Mouse (Mus musculus): ENCODE measurements around the gene Sos2. TPM values are rescaled to one million over a fixed set of nuclear protein-coding genes. Genes with fewer than 3 reads are reported as not detected.

Sos2 gene
- 10 to 100 TPM; 31.9 to 32.5 TPM for total RNA-seq (2021)
- long read RNA-seq, experiment 1, full-length matches to known transcripts: 2 of 6 reads
- long read RNA-seq, experiment 1, partial matches to known transcripts: 0 of 6 reads
- long read RNA-seq, experiment 1, other reads (novel, unspliced or antisense): 4 of 6 reads
- long read RNA-seq, experiment 2, full-length matches to known transcripts: 4 of 7 reads
- long read RNA-seq, experiment 2, partial matches to known transcripts: 1 of 7 reads
- long read RNA-seq, experiment 2, other reads (novel, unspliced or antisense): 2 of 7 reads

DNA sequence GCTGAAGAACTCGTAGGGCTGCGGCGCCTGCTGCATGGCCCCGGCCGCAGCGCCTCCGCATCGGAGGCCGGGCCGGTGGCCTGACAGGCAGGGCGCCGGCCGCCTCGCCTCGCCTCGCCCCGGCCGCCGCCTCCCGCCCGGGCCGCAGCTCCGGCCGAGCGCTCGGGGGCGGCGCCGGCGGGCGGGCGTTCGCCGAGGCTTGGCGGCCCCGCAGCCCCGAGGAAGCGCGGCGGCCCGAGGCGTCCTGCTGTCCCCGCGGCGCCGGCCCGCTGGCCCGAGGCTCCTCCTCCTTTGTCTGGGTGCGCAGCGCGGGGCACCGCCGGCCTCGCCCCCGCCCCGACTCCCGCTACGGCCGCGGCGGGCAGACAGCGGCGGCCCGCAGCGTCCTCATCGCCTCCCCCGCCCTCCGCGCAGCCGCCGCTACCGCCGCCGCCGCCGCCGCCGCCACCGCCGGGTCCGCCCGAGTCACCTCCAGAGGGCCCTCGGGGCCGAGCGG lies at the start of gene Sos2:
Gene Sos2, minus strand, starts transcription at position 287 of the 496 bp plus-strand sequence.
- peak; percentile 39 to 41 for DNase-seq (ENCODE audit: low spot score in 2 of 2)

DNA sequence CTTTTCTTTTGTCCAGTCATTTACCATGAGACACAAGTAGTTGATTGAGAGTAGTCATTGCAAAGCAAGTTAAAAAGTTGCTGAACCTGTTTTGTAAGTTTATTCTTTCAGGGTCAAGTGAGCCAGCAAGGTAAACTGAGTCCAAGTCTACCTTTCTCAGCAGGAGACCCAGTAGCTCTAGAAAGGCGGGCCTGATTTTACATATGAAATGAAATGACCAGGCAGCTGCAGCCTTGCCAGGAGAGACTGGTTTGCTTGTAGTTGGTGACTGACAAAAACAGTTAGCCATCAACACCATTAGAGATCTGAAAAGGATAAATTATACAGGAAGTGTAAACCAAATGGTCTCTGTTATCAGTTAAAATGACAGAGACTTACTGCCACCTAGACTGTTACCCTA lies 48.7 kb upstream of the Sos2 start:
- no peak for DNase-seq (ENCODE audit: low spot score in 2 of 2)

DNA sequence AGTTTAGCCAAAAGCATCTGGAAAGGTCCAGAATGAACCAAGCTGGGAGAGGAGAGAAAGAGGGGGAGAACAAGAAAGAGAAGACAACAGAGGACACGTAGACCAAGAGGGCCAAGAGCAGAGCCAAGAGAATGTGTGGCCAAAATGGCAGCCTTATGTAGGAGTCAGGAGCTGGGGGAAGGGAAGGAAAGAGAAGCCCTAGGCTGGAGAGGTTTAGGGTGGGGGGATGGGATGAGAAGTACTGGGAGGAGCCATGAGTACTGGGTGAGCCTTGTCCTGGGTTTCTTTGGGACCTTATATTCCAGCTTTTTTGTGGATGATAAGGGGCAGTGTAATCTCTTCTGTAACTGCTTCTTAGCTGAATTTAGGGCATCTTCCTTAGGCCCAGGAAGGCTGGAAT lies 47.6 kb upstream of the Sos2 start:
- no peak for DNase-seq (ENCODE audit: low spot score in 2 of 2)

DNA sequence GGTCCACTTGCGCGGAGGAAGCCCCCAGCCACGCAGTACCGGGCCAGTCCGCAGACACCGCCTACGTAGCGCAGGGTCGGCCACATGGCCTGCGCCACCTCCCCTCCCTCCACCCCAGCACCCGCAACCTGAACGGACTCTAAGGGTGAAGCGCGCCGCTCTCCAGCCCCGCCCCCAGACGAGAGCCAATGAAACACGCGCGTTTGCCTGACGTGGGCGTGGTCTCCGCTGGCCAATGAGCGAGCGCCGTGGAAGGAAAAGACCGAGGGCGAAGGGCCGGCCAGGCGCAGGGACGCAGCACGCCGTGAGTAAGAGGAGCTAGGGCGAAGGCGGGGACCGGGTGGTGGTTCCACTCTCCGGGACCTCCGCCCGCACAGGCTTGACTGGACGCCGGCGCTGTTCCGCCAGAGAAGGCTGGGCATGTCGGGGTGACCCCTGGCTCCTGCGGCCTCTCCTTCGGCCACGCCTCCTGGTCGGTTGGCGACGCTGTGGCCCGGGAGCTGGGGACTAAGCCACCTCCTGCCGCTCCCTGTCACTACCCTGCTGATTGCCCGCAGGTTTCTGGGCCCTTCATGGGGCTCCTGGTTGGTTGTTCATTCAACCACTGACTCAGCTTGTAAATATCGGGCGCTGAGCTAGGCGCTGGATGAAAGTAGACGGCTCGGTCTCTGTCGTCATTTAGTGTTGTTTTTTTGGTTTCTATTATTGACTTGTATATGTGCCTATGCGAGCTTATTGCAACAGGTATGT lies 43.2 kb upstream of the Sos2 start, which contains the start of the genes L2hgdh and Atp5s:
Gene L2hgdh, minus strand, starts transcription at position 163 of the 750 bp plus-strand sequence.
Gene Atp5s, plus strand, starts transcription at position 240 of the 750 bp plus-strand sequence.
- peak; percentile 91 to 95 for DNase-seq (ENCODE audit: low spot score in 2 of 2)

DNA sequence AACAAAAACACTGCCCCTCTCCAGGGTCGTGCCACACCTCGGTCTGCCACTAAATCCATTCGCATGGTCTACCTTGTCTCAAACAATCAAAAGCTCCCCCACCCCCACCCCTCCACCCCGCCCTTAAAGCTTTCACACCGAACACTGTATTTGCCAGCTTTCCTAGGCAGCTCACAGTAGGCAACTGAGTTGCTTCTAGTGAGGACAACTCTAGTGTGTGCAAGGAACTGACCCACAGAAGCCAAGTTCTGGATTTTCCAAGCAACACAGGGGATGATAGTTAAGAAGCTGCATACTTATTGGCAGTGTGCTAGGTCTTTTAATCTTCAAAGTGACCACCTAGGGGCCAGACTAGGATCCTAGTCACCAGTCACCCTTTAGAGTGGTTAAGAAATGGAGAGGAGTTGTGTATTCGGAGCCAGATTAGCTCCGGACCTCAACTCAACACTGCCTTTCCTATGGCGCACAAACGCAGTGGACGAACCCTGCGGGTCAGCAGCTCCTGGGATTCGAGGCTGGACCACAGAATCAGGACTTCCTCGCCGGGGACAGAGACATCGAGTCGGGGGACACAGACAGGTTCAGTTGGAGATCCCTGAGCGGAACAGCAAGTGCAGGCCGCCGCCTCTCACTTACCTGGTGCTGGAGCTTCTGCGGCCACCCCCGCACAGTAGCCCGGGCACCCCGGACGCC lies 42.5 kb upstream of the Sos2 start:
- DNase-seq (ENCODE audit: low spot score in 2 of 2): no peak

DNA sequence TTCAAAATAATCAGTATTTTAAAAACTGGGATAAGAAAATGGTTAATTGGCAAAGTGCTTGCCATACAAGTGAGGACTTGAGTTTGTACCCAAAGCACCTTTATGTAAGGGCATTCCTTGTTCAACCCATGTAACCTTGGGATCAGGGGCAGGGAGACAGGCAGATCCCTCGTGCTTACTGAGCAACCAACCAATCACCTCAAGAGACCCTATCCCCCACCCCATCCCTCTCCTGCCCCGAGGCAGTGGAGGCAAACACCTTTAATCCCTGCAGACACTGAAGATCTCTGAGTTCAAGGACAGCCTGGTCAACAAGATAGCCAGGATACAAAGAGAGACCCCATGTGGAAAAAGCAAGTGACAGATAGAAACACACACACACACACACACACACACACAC lies 41.7 kb upstream of the Sos2 start:
- DNase-seq (ENCODE audit: low spot score in 2 of 2): no peak

DNA sequence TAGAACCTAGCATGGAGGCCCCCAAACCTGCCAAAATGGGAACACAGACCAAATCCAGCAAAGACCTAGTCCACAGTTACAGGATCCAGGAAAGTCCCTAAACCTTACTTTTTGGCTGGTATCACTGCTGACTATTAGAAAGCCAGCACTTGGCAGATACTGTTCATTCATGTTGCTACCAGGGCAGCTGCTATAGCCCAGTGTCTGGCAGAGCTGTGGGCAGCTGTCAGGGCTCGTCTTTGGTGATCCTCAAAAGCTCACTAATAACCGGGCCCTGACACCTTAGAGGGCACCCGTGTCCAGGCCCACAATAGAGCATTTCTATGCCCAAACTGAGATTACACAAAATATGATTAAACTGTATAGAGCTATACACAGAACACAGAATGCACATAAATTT lies 41.2 kb upstream of the Sos2 start:
- no peak for DNase-seq (ENCODE audit: low spot score in 2 of 2)

DNA sequence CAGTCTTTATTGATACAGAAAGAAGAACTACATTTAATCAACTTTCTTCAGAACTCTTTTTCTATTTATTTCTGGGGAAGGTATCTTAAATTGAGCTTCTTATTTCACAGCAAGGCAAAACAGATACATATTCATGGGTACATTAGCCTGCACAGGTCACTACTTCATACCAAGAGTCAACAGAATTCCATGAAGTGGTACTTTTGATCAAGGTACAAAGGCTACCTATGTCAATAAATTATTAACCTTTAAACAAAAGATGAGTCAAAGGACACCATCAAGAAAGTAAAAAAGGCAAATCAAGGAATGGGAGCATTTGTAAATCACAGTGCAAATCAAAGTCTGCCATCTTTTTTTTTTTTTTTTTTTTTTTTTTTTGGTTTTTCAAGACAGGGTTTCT lies 32.0 kb upstream of the Sos2 start:
- DNase-seq (ENCODE audit: low spot score in 2 of 2): no peak

DNA sequence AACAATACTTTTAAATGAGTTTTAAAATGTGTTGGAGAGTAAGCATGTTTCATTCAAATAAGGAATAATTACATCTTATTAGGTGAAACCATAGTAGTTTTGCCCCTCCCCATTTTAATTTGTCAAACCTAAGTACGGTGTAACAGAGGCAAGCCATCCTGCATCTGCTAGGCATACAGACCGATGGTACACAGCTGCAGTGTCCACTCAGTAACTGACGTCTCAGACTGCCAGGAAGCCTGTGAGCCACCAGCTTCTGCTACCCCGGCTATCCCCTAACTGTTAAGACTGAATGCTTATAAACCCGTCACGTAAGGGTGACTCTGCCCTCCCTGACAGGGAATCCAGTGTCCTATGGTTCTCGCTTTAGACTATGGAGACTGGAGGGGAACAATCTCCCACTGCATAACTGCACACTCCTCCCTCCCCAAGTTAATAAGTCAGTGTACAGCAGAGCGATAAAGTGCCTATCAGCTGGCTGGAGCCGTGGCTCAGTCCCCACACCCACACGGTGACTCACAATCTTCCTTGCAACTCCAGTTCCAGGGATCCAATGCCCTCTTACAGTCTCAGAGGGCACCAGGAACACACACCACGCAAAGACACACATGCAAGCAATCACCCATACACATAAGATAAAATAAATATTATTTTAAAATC lies 23.3 kb upstream of the Sos2 start:
- DNase-seq (ENCODE audit: low spot score in 2 of 2): no peak

DNA sequence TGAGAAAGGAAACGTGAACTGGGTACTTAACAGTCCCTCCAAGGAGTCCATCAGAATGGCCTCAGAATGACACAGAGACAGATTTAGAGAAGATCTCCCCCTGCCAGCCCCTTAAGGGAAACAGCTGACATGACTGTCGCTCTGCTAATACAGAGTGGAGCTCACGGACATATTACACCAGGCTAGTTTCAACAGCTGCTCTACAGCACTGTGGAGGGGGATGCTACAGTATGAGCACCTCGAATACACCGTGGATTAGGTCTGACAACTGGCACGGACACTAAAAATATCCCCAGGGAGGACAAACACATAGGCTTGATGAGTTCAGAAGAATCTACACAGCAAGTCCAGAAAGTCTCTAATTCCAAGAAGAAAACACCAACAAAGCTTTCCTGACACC lies 16.7 kb upstream of the Sos2 start:
- no peak for DNase-seq (ENCODE audit: low spot score in 2 of 2)

DNA sequence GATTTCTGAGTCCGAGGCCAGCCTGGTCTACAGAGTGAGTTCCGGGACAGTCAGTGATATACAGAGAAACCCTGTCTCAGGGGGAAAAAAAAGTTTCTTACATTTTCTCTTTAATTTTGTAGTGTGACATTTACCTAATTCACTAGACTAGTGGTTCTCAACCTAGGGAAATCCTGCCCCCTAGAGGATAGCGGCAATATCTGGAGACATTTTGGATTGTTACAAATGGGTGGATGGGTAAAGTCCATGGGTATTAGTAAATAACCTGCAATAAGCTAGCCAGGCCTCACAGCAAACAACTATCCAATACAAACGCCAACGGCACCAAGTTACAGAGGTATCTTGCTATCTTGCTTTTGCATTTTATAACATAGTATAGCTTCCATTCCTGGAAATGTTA lies 15.1 kb upstream of the Sos2 start:
- peak; percentile 14 to 55 for DNase-seq (ENCODE audit: low spot score in 2 of 2)

DNA sequence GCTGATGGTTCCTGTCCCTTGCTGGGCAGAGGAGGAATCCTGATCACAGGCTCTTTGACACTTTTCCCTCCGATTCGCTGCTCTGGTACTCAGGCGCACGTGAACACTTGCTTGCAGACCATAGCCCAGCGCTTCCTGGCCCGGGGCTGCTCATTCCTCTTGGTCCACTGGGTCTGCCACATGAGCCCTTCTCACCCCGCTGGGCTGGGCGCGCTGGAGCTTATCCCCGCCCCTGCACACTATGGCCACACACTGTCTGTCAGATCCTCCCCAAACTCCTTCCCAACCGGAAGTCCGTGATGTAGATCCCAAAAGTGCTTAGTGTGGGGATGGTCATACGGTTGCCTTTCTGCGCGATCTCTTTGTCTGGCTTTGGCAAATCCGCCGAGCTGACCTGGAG lies 11.8 kb upstream of the Sos2 start:
- no peak for DNase-seq (ENCODE audit: low spot score in 2 of 2)

DNA sequence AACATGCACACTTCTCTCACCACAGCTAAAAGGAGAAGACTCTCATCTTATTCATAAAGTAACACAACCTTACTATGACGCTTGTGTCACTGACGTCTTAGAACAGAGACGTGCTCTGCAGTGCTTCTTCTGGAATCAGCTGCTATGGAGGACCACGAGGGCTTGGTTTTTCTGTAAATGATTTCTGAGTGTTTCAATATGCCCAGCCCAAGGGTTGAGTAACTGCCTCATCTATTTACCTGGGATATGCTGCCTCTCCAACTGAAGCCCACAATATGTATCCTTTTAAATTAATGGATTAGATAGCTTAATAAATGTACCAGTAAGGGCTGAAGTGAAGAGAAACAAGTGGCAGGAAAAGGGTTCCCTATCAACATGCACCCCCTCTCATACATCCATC lies 9.1 kb upstream of the Sos2 start:
- no peak for DNase-seq (ENCODE audit: low spot score in 2 of 2)

DNA sequence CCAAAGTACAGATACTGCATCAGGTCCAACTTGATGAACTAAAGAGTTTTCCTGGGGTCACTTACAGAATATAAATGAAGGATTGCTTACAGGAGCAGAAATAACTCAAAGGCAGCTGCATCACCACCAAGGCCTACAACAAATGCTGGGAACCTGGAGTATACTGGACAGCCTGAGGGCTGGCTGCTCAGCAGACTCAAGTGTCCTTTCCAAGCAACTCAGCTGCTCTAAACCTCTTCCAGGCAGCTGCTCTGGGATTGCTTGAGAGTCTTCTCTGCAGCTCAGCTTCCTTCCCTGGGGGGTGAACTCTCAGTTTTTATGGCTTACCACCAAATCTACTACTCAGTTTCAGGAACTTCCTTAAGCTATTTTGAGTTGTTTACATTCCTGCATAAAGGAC lies 7.4 kb upstream of the Sos2 start:
- DNase-seq (ENCODE audit: low spot score in 2 of 2): no peak

DNA sequence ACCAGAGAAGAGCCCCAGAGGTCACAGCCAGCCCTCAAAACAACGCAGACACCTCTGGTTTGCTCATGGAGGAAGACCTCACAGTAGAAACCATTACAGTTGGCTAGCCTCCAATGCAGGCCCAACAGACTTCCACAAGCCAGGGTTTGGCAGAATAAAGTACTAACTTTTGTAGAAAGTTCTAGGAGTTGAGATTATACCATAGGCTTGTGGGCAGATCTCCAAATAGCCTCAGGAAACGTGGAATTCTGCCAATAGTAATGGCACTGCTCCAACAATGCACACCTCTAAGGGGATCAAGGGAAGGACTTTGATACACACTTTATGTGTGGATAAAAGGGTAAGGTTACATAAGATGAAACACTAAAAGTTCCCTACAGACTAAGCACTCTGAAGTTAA lies 6.7 kb upstream of the Sos2 start:
- no peak for DNase-seq (ENCODE audit: low spot score in 2 of 2)

DNA sequence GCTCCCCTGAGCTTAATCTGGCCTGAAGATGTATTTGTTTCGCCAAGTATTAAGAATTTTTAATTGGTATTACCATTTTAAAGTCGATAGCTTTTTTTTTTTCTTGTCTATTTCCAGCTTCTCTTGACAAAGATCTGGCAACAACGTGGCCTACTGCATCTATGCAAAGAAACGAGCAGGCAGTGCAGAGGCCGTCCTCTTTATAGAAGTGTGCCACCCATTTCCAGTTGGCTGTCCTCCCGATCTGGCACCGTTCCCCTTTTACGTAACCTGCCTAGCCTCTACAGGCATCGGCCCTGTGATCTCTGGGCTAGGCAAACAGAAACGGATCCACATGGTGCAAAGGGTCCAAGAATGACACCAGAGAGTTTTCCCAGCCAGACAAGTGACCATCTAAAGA lies 1.9 kb upstream of the Sos2 start:
- peak; percentile 35 to 65 for DNase-seq (ENCODE audit: low spot score in 2 of 2)

DNA sequence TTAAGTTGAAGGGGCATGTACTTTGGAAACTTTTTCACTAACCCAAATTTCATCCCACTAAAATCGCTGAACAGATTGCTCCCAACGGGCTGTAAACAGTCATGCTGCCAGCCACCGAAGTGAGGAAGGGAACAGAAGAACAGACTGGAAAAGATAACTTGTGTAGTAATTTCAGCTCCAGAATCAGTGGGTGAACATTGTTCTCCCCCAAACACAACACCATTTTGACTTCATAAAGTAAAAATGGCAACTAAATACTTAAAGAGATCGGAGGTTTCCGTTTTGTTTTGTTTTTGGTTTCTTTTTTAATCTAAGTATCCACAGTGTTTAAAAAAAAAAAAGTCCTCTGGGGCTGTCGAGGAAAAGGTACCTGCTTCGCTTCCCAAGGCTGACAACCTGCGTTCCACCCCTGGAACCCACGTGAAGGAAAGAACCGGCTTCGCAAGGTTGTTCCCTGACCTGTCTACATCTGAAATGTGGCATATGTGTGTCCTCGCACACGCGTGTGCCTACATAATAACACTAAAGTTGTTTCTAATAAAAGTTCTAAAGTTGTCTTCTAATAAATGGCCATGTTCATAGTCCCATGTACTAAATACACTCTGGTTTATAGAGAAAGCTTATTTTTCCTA lies 1.3 kb upstream of the Sos2 start:
- peak in 1 of 2 experiments; percentile 44 for DNase-seq (ENCODE audit: low spot score in 2 of 2)

DNA sequence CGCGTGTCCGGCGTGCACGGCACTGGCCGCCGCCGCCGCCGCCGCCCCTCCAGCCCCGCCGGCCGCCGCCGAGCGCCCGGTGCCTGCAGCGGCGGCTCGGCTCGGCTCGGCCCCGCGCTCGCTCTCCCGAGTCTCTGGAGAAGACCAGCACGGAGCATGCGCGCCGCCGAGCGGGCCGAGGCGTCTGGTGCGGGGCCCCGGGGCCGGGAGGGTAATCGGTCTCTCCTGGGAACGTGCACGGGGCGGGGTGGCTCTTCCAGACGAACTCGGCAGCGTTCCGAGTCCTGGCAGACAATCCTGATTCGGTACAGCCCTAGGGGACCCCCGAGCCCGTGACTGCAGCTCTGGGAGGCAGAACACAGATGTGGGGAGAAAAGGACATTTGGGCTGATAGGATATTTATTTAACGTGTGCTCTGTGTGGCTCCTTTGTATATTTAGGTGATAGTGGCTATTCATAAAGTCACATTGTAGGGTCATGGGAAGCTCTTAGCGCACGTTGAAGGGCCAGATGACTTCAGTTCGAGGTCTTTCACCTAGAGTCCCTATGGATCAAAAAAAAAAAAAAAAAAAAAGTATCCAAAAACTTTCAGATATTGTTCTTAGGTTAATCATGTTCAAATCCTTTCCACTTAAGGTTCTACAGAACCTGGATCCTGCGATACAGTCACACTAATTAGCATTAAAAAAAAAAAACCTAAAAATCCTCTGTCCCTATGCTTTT lies 574 bp upstream of the Sos2 start:
- peak; percentile 72 to 76 for DNase-seq (ENCODE audit: low spot score in 2 of 2)

DNA sequence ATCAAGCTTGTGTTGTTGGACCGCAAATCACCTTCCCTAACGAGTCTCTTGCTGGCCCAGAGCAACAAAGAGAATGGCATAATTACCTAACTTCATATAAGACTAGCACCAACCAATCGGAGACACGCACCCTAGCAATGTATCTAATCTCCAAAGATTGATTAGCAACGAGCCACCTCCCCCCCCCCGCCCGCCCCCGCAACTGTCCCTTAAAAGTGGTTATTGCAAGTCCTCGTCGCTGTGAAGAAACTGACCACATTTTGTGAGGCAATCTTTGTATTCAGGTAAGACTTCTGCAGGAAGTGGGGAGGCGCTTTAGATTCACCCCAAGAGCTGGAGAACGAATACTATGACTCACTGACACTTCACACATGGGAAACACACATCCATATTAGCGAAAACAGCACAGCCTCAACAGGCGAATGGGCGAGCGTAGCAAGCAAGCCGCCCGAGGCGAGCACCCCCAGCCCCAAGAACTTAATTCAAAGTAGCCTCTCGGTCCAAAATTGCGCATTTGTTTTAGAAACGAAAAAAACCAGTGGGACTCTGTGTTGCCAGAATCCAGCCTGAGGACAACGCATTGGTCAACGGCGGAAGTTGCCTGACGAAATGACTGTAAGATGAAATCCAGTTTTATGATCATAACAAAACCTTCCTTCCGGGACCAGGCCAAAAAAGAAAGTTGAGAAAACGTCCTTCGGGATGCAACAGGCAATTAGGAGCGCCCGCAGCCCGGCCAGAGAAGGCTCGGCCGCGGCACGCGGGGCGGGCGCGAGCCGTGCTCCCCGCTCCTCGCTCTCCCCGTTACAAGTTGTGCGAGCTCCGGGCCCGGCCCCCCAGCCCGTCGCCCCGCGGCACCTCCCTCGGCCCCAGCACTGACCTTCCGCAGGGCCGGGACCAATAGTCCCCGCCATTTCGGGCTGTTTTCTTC lies 752 bp downstream of the Sos2 start:
- DNase-seq (ENCODE audit: low spot score in 2 of 2): peak; percentile 21 to 24

Measured in layer of hippocampus, postnatal 14 days (tissue).